Mouse (Mus musculus) thymus, adult 2 months (tissue): ENCODE results near the gene Gabrb2.

Experiments
- CTCF ChIP-seq: fragments of 200-500 bp; IDR thresholded peaks from 2 replicates; pipeline ENCODE4 v1.5.1; 2012; ENCODE audit warnings: mild to moderate bottlenecking, control low read depth, low read length, moderate library complexity, borderline replicate concordance; ENCODE audit not compliant: control insufficient read depth, poor library complexity, insufficient read depth; ENCODE audit errors: extremely low read depth
- POLR2A ChIP-seq: fragments of 200-500 bp; IDR thresholded peaks from 2 replicates; pipeline ENCODE4 v1.6.1; 2012; ENCODE audit warnings: mild to moderate bottlenecking, low read length, control low read depth, moderate library complexity; ENCODE audit not compliant: control insufficient read depth, poor library complexity, insufficient read depth; ENCODE audit errors: extremely low read depth

- TF ChIP-seq CTCF (no peak), POLR2A (no peak)
These were observed 1.3 kb downstream of the Gabrb2 start for GRCm38 (mm10) chr11:42420634-42421470.
